Mouse (Mus musculus) heart, adult 10 weeks (tissue): ENCODE measurements around the gene Cst8. TPM values are rescaled to one million over a fixed set of nuclear protein-coding genes. Genes with fewer than 3 reads are reported as not detected.

Experiments used
- polyA plus RNA-seq: library from polyadenylated mRNA; stranded (reverse); fragments of 350-450 nt; fragmentation: Illumina TruSeq; extraction: RNeasy Lipid Tissue Mini Kit (QIAGEN cat#74804); gene quantifications from one replicate; pipeline ENCODE4 v1.2.3, GENCODE M21; 2014; ENCODE audit warnings: low read depth, low replicate concordance

Gene Cst8
- polyA plus RNA-seq = not detected

DNA sequence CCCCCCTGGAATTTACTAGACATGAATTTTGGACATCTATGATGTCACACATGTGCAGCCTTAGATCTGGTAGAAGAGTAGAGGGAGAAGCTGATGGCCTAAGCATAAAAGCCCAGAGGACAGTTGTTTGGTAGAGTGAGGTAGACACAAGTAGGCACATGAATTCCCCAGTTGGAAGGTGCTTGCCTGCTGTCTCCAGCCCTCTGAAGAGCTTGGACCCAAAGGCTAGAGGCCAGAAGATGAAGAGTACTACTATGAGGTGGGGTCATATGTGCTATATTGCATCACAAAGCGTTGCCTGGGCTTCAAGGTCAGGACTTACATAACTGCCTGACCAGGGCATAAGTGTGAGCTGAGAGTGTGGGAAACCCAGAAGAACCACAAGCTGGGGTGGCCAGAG, at the start of gene Cst8:
Gene Cst8, plus strand, starts transcription at position 301 of the 400 bp plus-strand sequence.

DNA sequence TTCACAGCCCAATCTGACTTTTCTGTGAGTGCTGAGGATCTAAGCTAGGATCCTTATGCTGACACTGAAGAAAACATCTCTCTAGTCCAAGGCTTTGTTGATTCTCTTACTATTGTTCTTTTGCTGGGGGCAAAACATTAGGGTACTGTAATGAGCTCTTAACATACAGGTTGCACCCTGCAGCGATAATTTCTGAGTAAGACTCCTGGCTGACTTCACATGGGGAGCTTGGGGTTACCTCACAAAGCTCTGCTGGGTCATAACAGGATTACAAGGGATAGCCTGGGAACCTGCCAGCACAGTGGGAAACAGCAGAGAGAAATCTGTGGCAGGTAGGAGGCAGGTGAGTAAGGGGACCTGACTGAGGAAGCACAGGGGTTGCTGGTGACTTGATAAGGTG, 48.5 kb upstream of the Cst8 start, which contains the start of gene Cstl1:
Gene Cstl1, plus strand, starts transcription at position 301 of the 400 bp plus-strand sequence.

DNA sequence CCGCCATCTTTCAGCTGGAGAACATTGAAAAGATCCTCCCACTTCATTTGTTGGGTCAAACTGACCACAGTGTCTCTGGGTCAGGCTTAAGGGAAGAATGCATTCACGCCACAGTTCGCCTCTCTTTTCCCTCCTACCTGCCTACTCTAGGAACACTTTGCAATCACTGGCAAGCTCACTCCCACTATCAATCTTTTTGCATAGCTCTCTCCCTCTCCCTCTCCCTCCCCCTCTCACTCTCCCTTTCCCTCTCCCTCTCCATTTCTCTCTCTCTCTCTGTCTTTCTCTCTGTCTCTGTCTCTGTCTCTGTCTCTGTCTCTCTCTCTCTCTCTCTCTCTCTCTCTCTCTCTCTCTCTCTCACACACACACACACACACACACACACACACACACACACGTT, 27.2 kb upstream of the Cst8 start, which contains the start of gene Cst11:
Gene Cst11, minus strand, starts transcription at position 101 of the 400 bp plus-strand sequence.

DNA sequence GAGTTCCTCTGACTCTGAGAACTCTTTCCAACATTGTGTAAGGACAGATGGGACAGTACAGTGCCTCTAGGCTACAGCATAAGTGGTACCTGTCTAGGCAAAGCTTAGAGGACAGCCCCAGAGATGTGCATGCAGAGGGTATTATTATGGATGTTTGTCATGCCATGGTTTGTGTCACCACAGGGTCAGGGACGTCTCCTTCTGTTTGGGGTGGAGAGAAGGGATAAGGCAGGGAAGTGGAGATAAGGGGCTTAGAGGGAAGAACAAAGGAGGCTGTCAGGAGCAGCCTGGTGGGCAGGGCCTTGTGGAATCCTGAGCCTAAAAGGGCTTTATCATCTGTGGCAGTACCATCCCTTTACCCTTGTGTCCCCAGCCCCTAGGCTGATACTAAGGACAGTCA, 16.9 kb upstream of the Cst8 start, which contains the start of gene 8030411F24Rik:
Gene 8030411F24Rik, plus strand, starts transcription at position 301 of the 400 bp plus-strand sequence.

DNA sequence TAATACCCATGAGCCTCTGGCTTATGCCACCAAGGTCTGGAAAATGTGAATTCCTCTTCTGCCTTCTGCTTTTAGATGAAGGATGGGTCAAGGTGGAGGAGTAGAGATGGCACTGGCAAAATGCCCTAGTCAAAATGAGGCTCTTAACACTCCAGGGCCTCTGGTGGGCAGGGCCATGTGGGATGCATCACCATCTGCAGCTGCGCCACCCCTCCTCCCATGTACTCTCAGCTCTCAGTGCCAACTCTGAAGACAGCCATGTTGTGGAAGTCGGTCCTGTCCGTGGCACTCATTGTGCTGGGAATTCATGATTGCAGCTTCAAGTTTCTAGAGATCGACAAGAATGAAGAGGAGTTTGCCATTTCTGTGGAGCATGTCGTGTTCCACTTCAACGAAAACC, 9.4 kb upstream of the Cst8 start, which contains the start of gene Cst12:
Gene Cst12, plus strand, starts transcription at position 220 of the 400 bp plus-strand sequence.

DNA sequence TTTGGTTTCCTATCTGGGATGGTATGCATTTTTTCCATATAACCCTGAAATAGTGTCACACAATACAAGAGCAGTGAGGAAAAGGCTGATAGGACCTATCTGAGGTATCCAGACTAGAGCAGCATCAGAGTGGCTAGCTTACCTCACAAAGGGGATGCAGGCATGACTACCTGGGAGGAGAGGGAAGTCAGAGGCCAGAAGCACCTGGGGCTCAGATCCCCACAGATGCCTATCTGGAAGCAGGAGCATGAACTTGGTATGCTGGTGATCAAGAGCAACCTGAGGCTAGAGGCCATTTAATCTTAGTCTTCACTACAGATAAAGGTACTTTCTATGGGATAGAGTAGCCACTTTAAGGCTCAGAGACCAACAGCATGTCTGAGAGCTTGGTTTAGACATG, 21.3 kb downstream of the Cst8 start, which contains the start of gene Cst13:
Gene Cst13, plus strand, starts transcription at position 173 of the 400 bp plus-strand sequence.

DNA sequence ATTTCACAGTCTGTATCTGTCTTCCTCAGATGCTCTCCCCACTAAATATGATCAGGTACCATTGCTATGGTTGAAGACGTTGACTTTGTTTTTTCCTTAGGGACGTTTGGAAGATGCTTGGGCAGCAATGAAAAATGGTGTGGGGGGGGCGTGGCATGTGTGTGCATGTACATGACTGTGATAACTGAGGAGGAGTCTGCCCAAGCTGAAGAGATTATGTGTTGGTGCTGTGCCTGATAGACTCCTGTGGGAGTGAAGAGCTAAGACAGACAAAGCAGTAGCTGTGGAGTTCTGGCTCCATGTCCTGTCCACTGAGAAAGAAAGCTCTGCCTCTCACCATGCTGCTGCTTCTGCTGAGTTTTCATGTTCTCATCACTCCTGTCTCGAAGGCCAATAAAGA, 36.3 kb downstream of the Cst8 start, which contains the start of gene Cst9:
Gene Cst9, plus strand, starts transcription at position 236 of the 400 bp plus-strand sequence.

Other genes with a start within 250 kb of the Cst8 start
- 11.6 TPM for gene Nxt1, start 126.2 kb upstream of the Cst8 start, polyA plus RNA-seq
- 21.0 TPM for gene Gzf1, start 117.8 kb upstream of the Cst8 start, polyA plus RNA-seq
- 1.4 TPM for gene Napb, start 66.3 kb upstream of the Cst8 start, polyA plus RNA-seq
- gene Cstl1, start 48.4 kb upstream of the Cst8 start, polyA plus RNA-seq = not detected
- gene Cst11, start 27.3 kb upstream of the Cst8 start, polyA plus RNA-seq = not detected
- gene 8030411F24Rik, start 16.8 kb upstream of the Cst8 start, polyA plus RNA-seq = not detected
- not detected for gene Cst12, start 9.4 kb upstream of the Cst8 start, polyA plus RNA-seq
- gene Cst13, start 21.3 kb downstream of the Cst8 start, polyA plus RNA-seq = not detected
- 2.4 TPM for gene Cst9, start 36.4 kb downstream of the Cst8 start, polyA plus RNA-seq
- not detected for gene 9230104L09Rik, start 66.3 kb downstream of the Cst8 start, polyA plus RNA-seq
- 1,212 TPM for gene Cst3, start 76.9 kb downstream of the Cst8 start, polyA plus RNA-seq
- not detected for gene Gm1330, start 204.5 kb downstream of the Cst8 start, polyA plus RNA-seq
- not detected for gene Gm10750, start 218.5 kb downstream of the Cst8 start, polyA plus RNA-seq